Mouse (Mus musculus) cortical plate, adult 2 months (tissue): Measurements from ENCODE around the gene E030030I06Rik. TPM values are rescaled to one million over a fixed set of nuclear protein-coding genes. Genes with fewer than 3 reads are reported as not detected.
"Not testable (repeated sequence)": the region's sequence is repeated elsewhere in the genome, so short reads cannot be mapped to it uniquely, and the experiment has no call there.

Experiments used
- H3K27ac ChIP-seq: fragments of 200-500 bp; 2 replicates; pipeline ENCODE4 v1.5.1; 2012; ENCODE audit warnings: low read length, control low read depth, inconsistent platforms; ENCODE audit not compliant: insufficient read depth
- H3K4me1 ChIP-seq: fragments of 200-500 bp; 2 replicates; pipeline ENCODE4 v1.6.1; 2011; ENCODE audit warnings: low read length; ENCODE audit not compliant: control insufficient read depth, insufficient read depth
- H3K4me3 ChIP-seq: fragments of 200-500 bp; 2 replicates; pipeline ENCODE4 v1.5.1; 2011; ENCODE audit warnings: mild to moderate bottlenecking, low read length, control low read depth; ENCODE audit not compliant: insufficient read depth
- CTCF ChIP-seq: fragments of 200-500 bp; IDR thresholded peaks from 2 replicates; pipeline ENCODE4 v1.5.1; 2011; ENCODE audit warnings: mild to moderate bottlenecking, control low read depth, low read length; ENCODE audit not compliant: insufficient read depth; ENCODE audit errors: extremely low read depth
- POLR2A ChIP-seq: fragments of 200-500 bp; IDR thresholded peaks from 2 replicates; pipeline ENCODE4 v1.6.1; 2011; ENCODE audit warnings: mild to moderate bottlenecking, low read length, control low read depth; ENCODE audit not compliant: insufficient read depth; ENCODE audit errors: extremely low read depth
- polyA plus RNA-seq: library from polyadenylated mRNA; depleted of rRNA; stranded (reverse); fragments of >200 nt; gene quantifications from 2 replicates; pipeline ENCODE4 v1.2.3, GENCODE M21; 2012

The E030030I06Rik gene
- polyA plus RNA-seq, 1 experiment = 0.31 TPM

- no peak overlapping the region for H3K4me3 ChIP-seq
- H3K27ac ChIP-seq = no peak overlapping the region
- no peak for TF ChIP-seq CTCF
- TF ChIP-seq POLR2A = no peak
- no peaks in the 10 kb centered on the region for H3K4me1 ChIP-seq
Observed at GRCm38 (mm10) chr10:22150593-22150992, 1.5 kb upstream of the E030030I06Rik start.

DNA sequence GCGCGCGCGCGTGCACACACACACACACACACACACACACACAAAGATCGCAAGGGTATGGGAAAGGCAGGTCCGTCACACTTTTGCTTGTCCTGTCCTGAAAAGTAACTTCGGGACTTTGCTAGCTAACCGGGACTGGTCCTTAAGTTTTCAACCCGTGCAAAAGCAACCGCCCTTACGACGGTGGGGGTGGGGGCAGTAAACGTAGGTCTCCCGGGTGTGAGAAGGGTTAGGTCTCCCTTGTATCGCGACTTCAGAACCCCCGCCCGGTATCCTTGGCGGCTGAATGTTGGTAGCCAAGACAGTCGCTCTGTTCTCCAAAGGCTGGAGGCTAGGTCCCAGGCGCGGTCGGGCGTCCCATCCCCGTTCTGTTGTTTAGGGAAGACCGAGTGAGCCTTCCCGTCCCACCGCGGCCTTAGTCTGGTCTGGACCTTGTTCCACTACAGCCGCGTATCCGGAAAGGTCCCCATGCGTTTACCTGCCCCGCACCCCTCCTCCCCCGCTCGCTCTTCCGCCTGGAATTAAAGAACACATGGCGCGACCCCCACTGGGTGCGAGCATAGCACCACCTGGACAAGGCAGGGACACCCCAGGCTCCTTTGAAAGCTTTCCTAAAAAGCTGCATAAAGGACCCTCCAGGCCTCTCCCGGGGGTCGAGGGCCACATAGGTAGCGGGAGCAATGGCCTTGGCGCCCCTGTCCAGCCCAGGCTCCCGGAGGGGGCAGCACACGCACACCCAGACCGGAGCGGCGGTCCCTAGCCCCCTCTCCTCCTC is 808 bp upstream of the E030030I06Rik start:
- H3K4me3 ChIP-seq = peak overlapping the region; percentile 43; the same call in 1 of the 2 replicates
- no peaks in the 10 kb centered on the region for H3K4me1 ChIP-seq
- no peak overlapping the region for H3K27ac ChIP-seq
- TF ChIP-seq POLR2A (no peak), CTCF (no peak)

GRCm38 (mm10) chr10:22148441-22149072 is 513 bp downstream of the E030030I06Rik start:
- Histone ChIP-seq H3K4me3 (peak overlapping the region; percentile 43), H3K4me1 (no peaks in the 10 kb centered on the region), H3K27ac (peak overlapping the region; percentile 66; the same call in 1 of the 2 replicates)
- no peak for TF ChIP-seq CTCF
- no peak for TF ChIP-seq POLR2A

DNA sequence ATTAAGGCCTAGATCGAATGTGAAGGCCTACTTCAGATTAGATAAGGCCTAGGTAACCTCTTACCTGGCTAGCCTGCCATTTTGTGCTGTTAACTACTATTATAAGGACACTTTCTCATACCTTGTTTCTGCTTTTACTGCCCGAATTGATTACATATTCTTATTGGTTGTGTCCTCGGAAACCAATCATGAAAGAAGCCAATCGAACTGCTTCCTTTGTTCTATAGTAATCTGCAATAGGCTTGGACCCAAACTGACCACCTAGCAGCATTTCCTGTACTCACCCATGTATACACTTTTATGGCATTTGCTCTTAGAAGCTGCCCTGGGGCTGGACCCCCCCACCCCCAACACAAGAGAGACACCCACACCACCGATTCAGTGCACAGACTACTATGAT is 6.1 kb downstream of the E030030I06Rik start:
- no peak overlapping the region for H3K4me3 ChIP-seq
- no peak for TF ChIP-seq CTCF
- no peak for TF ChIP-seq POLR2A
- H3K4me1 ChIP-seq = no peaks in the 10 kb centered on the region
- no peak overlapping the region for H3K27ac ChIP-seq

DNA sequence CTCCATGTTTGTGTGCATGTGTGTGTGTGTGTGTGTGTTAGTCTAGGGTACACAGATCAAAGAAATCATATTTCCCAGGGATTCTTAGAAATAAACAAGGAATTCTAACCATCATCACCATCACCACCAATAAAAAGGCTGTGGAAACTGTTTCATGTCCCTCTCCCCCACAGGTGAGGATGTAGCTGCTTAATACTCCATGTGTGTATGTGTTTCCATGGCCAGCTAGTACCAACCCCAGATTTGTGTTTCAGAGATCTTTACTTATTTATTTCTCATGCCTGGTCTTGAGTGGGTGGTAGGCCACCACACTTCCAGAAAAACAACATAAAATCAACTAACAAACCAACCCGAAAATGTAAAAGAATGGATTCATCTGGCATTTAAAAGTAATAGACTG is 6.9 kb downstream of the E030030I06Rik start:
- H3K27ac ChIP-seq, H3K4me3 ChIP-seq, H3K4me1 ChIP-seq: not testable (repeated sequence)

GRCm38 (mm10) chr10:22140665-22141280 is 8.3 kb downstream of the E030030I06Rik start:
- 0 out of 2 replicates have a peak overlapping the region, but pooled peaks have one; percentile 26 for H3K4me3 ChIP-seq
- TF ChIP-seq CTCF (peak; percentile 45), POLR2A (no peak)
- no peaks in the 10 kb centered on the region for H3K4me1 ChIP-seq
- no peak overlapping the region for H3K27ac ChIP-seq

- Histone ChIP-seq H3K27ac (no peak overlapping the region), H3K4me3 (no peak overlapping the region), H3K4me1 (no peaks in the 10 kb centered on the region)
- no peak for TF ChIP-seq CTCF
- TF ChIP-seq POLR2A = no peak
Observed at GRCm38 (mm10) chr10:22074531-22074930, 74.5 kb downstream of the E030030I06Rik start.

GRCm38 (mm10) chr10:22072739-22073138 is 76.3 kb downstream of the E030030I06Rik start:
- no peak overlapping the region for H3K27ac ChIP-seq
- no peaks in the 10 kb centered on the region for H3K4me1 ChIP-seq
- H3K4me3 ChIP-seq = no peak overlapping the region
- no peak for TF ChIP-seq CTCF
- no peak for TF ChIP-seq POLR2A

- H3K4me3 ChIP-seq = no peak overlapping the region
- no peaks in the 10 kb centered on the region for H3K4me1 ChIP-seq
- no peak overlapping the region for H3K27ac ChIP-seq
- TF ChIP-seq CTCF (no peak), POLR2A (no peak)
Observed at GRCm38 (mm10) chr10:22070576-22070975, 78.5 kb downstream of the E030030I06Rik start.

DNA sequence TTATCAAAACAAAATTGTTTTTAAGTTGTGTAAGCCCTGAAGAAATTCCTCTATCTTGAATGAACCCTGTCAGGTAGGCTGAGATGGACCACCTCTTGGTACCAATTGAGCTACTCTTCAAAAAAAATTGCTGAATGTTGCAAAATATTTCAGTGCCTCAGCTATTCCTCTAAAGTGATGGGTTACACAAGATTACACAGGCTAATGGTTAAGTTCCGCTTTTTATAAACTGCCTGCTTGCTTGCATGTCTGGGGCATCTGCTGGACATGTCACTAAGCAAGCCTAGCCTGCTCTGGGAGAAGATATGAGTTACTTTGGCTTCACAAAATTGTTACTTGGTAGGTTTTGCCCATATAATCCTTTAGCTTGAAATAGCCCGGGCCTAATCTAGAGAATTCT is 78.9 kb downstream of the E030030I06Rik start:
- Histone ChIP-seq H3K4me1 (no peaks in the 10 kb centered on the region), H3K27ac (no peak overlapping the region), H3K4me3 (no peak overlapping the region)
- no peak for TF ChIP-seq CTCF
- TF ChIP-seq POLR2A = no peak

DNA sequence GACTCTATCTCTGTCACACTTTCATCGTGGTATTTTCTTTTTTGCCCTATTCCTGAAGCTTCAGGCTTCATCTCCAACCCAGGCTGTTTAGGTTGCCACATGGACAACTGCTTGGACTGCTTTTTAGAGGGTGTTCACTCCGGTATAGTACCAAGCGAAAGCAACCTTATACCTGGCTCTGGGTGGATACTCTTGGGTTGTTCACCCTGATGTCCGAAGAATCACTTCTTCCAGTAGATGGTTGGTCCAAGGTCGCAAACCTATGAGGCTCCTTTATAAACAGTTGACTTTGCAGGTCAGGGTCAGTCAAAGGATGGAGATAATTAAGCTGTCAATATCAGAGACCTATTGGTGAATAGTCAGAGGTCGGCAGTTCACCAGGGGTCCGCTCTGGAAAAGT is 81.1 kb downstream of the E030030I06Rik start, which contains the start of gene 4930444G20Rik:
Gene 4930444G20Rik, minus strand, starts transcription at position 101 of the 400 bp plus-strand sequence.
- H3K4me1 ChIP-seq, H3K4me3 ChIP-seq, H3K27ac ChIP-seq: not testable (repeated sequence)
